Mouse (Mus musculus): ENCODE results near the gene Surf2.

DNA sequence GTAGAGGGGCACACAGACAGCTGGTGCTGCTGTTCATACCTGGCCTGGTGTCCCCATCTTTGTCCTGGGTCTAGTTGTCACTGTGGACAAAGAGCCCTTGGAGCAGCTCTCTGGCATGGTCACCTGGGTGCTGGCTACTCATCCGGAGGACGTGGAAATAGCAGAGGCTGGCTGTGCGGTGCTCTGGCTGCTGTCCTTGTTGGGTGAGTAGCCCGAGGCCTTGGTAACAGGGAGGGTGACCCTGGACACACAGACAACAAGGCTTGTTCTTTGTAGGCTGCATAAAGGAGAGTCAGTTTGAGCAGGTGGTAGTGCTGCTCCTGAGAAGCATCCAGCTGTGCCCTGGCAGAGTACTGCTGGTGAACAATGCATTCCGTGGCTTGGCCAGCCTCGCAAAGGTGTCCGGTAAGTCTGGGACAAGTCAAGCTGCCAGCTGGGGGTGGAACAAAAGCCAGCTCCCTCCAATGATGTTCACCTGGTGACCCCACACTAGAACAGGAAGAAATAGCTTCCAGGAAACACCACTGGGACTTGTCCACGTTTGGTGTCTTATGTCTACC, 35.3 kb downstream of the Surf2 start:
- no peak for TF ChIP-seq RCOR1 (conservative IDR thresholded peaks at IDR 0.05; ENCODE audit: low read depth, low read length)
- no peak for TF ChIP-seq BHLHE40 (IDR thresholded peaks at IDR 0.05; ENCODE audit: low read depth, low read length)
- no peak for TF ChIP-seq NELFE (IDR thresholded peaks at IDR 0.05; ENCODE audit: low read depth, low read length)
- no peak for TF ChIP-seq CTCF (conservative IDR thresholded peaks at IDR 0.05 in 1 of 2, IDR thresholded peaks at IDR 0.05 in 1 of 2; ENCODE audit: low read depth in 2 of 2, low read length in 2 of 2)
- TF ChIP-seq SMC3 (IDR thresholded peaks at IDR 0.05; ENCODE audit: low read depth, low read length): no peak
- TF ChIP-seq MAX (IDR thresholded peaks at IDR 0.05; ENCODE audit: low read length): no peak
- TF ChIP-seq POLR2AphosphoS2 (IDR thresholded peaks at IDR 0.05; ENCODE audit: low read depth, low read length): no peak
- no peak for TF ChIP-seq EP300 (IDR thresholded peaks at IDR 0.05; ENCODE audit: low read length)
- no peak for TF ChIP-seq HCFC1 (IDR thresholded peaks at IDR 0.05; ENCODE audit: low read depth, low read length)
- no peak for TF ChIP-seq TCF12 (IDR thresholded peaks at IDR 0.05; ENCODE audit: low read depth, low read length)
- no peak for TF ChIP-seq ETS1 (conservative IDR thresholded peaks at IDR 0.05; ENCODE audit: low read depth, low read length)

All from CH12.LX (cell line).